Mouse (Mus musculus) hindbrain, embryonic 14.5 days (tissue): ENCODE results near the gene Gm20431. TPM values are rescaled to one million over a fixed set of nuclear protein-coding genes. Genes with fewer than 3 reads are reported as not detected.
"Not testable (repeated sequence)": the region's sequence is repeated elsewhere in the genome, so short reads cannot be mapped to it uniquely, and the experiment has no call there.

Experiments
- ATAC-seq: fragments of 200-750 bp; cut with Nextera tagmentation; 2 replicates; pipeline ENCODE4 v1.8.0; 2017; ENCODE audit warnings: moderate number of reproducible peaks, mild to moderate bottlenecking, moderate TSS enrichment, moderate library complexity; ENCODE audit not compliant: low FRiP score
- DNase-seq: peaks from one replicate; pipeline ENCODE4 v3.0.0-alpha.2; 2015; ENCODE audit warnings: low spot score
- H3K27ac ChIP-seq: fragments of 300-500 bp; sonication (generic); 2 replicates; pipeline ENCODE4 v1.5.1; 2014; ENCODE audit warnings: mild to moderate bottlenecking, moderate library complexity
- H3K27me3 ChIP-seq: fragments of 300-500 bp; sonication (generic); 2 replicates; pipeline ENCODE4 v1.6.1; 2014; ENCODE audit warnings: mild to moderate bottlenecking, low read length, mixed read lengths; ENCODE audit not compliant: control insufficient read depth, insufficient read depth
- H3K36me3 ChIP-seq: fragments of 300-500 bp; sonication (generic); replicated peaks from 2 replicates; pipeline ENCODE4 v1.6.1; 2014; ENCODE audit not compliant: control insufficient read depth, insufficient read depth
- H3K4me1 ChIP-seq: fragments of 300-500 bp; sonication (generic); replicated peaks from 2 replicates; pipeline ENCODE4 v1.6.1; 2014; ENCODE audit warnings: antibody characterized with exemption, low read length, mixed read lengths; ENCODE audit not compliant: control insufficient read depth, insufficient read depth
- H3K4me2 ChIP-seq: fragments of 300-500 bp; sonication (generic); replicated peaks from 2 replicates; pipeline ENCODE4 v1.6.1; 2014; ENCODE audit warnings: mild to moderate bottlenecking, moderate library complexity
- H3K4me3 ChIP-seq: fragments of 300-500 bp; sonication (generic); replicated peaks from 2 replicates; pipeline ENCODE4 v1.5.1; 2014; ENCODE audit warnings: mild to moderate bottlenecking, low read length
- H3K9ac ChIP-seq: fragments of 300-500 bp; sonication (generic); 2 replicates; pipeline ENCODE4 v1.6.1; 2014
- H3K9me3 ChIP-seq: fragments of 300-500 bp; sonication (generic); 2 replicates; pipeline ENCODE4 v1.6.1; 2016; ENCODE audit warnings: low read length; ENCODE audit not compliant: control insufficient read depth
- WGBS: fragments of 180-500 bp; shearing (Covaris S2); extraction: QIAGEN DNeasy Blood & Tissue Kit; methylation state at CpG from one replicate; pipeline ENCODE4 v1.1.7; 2014; 5-methylcytosine and 5-hydroxymethylcytosine counted together
- polyA plus RNA-seq: library from polyadenylated mRNA; unstranded; fragments of >200 nt; fragmentation: Nextera tagmentation; extraction: Ambion mirVana; gene quantifications from 2 replicates; pipeline ENCODE4 v1.2.1, GENCODE M21; 2014

The Gm20431 gene
- polyA plus RNA-seq, 1 experiment from 2014 or later, result 19.8 TPM

DNA sequence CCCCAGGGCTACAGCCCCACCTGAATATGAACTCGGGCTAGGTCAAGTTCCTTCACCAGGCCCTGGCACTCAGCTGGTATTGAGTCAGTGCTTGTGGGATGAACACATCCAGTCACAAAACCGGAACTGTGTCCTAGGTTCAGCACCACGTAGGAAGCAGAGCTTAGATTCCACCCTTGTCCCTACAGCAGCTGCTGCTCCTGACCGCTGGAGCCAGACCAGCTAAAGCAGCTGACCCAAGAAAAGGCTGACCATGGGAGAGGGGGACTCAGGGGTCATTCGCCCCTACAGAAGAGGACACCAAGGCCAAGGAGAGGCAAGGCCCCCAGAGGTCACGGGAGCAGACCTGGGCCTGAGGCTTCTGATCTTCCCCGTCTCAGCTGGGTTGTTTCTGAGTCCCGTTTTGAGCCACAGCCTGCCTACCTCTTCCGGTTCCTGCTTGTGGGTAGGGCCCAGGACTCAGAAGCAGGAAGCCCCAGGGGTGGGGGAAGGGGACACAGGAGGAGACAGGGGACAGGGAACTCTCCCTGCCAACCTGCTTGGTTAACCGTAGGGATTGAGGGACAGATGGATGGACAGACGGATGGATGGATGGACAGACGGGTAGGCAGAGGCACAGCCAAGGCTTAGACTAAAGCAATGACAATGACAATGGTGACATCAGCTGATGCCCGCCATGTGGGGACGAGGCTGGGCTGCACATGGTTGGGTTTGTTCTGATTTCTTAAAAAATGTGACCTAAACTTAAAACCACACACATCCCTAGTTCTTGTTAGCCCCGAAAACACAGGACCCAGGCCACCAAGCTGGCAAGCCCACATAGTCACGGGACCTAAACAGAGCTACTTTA lies 4.4 kb downstream of the Gm20431 start:
- no peak overlapping the region for H3K27ac ChIP-seq
- H3K4me3 ChIP-seq, result no peak overlapping the region
- peaks cover 16% of the 10 kb centered on the region for H3K4me1 ChIP-seq
- H3K9ac ChIP-seq, result no peak overlapping the region
- WGBS, result 90% methylated on average over 16 of the region's 16 CpGs
- H3K9me3 ChIP-seq, result no peaks in the 10 kb centered on the region
- no peak overlapping the region for H3K4me2 ChIP-seq
- H3K27me3 ChIP-seq, result no peaks in the 10 kb centered on the region
- DNase-seq (no peak), ATAC-seq (no peak)
- 0 out of 2 replicates have a peak, but pooled peaks cover 8% of the 10 kb centered on the region for H3K36me3 ChIP-seq

DNA sequence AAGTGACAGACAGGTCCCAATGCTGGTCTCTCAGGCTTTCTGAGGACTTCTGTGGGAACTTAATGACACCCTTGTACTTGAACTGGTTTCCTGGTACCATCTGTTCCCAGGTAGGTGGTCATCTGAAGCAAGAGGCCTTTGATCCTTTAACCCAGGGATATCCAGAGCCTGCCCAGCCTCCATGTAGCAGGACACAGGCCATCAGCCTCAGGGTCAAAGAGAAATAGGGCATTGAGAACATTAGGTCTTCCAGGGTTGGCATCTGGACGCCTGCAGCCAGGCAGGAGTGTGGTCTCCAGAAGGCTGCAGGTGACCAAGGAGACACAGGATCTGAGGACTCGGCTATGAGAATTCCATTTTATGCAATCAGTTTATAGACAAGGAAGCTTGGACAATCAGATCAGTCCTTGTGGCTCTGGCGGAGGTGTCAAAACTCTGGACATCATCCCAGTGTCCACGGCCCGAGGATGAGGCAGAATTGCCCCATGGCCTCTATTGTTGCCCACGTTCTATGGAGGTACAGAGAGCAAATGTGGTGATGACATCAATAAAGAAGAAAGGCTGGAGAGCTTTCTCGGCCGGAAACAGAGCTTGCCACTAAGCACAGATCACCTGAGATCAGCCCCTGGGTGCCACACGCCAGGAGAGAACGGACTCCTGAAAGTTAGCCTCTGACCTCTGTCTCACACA lies 6.2 kb downstream of the Gm20431 start:
- no peak overlapping the region for H3K4me3 ChIP-seq
- H3K4me2 ChIP-seq, result no peak overlapping the region

DNA sequence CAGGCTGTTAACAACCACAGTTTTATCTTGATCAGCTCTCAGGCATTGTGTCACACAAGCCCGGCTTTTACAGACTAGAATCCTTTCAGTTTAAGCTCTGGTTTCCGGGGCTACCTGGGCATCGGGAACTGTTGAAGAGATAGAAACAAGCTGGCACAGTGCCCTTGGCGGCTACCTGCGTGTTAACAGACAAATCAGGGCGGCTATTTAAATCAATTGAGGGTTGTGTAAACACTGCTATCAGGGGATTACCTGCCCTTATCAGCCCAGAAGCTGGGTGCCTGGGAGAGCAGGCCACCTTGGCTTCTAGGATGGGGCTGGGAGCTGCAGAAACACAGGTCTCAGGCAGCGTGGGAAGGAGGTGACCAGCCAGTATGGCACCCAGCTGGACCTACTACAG lies 8.6 kb downstream of the Gm20431 start:
- Histone ChIP-seq H3K9me3 (no peaks in the 10 kb centered on the region), H3K27ac (no peak overlapping the region), H3K27me3 (no peaks in the 10 kb centered on the region), H3K4me1 (no peaks in the 10 kb centered on the region), H3K4me2 (no peak overlapping the region), H3K9ac (no peak overlapping the region), H3K36me3 (peaks cover 20% of the 10 kb centered on the region), H3K4me3 (no peak overlapping the region)
- WGBS, result 88% methylated on average over 7 of the region's 7 CpGs
- DNase-seq, result no peak
- ATAC-seq, result no peak

More for the DNA sequence above, 6.2 kb downstream of the Gm20431 start:
- DNase-seq, result no peak
- Histone ChIP-seq H3K27me3 (no peaks in the 10 kb centered on the region), H3K4me1 (peaks cover 9% of the 10 kb centered on the region), H3K27ac (no peak overlapping the region), H3K9me3 (no peaks in the 10 kb centered on the region), H3K9ac (no peak overlapping the region), H3K36me3 (peaks cover 8% of the 10 kb centered on the region; the same call in 1 of the 2 replicates)
- ATAC-seq, result no peak
- WGBS, result 89% methylated on average over 10 of the region's 10 CpGs

DNA sequence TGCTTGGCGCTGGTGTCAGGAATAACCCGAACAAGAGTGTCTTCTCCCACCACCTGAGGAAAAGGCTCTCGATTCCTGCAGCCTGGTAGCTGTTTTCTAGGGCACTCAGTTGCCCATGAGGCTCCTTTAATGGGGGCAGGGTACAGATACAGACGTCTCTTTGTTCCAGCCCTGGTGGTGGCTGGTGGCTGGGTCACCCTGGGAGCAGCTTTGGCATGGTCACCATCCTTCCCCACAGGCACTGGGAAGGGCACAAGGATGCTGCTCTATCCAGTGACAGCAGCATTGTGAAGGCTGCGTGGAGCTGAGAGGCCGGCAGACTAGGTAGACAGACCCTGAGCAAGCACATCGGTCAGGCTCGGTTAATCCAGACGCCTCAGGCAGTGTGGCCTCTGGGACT lies 9.7 kb downstream of the Gm20431 start:
- no peak overlapping the region for H3K4me2 ChIP-seq
- ATAC-seq (no peak), DNase-seq (no peak)
- no peaks in the 10 kb centered on the region for H3K4me1 ChIP-seq
- H3K27me3 ChIP-seq, result no peaks in the 10 kb centered on the region
- 87% methylated on average over 9 of the region's 9 CpGs for WGBS
- no peaks in the 10 kb centered on the region for H3K9me3 ChIP-seq
- H3K9ac ChIP-seq, result no peak overlapping the region
- peaks cover 20% of the 10 kb centered on the region for H3K36me3 ChIP-seq
- no peak overlapping the region for H3K4me3 ChIP-seq
- H3K27ac ChIP-seq, result no peak overlapping the region

DNA sequence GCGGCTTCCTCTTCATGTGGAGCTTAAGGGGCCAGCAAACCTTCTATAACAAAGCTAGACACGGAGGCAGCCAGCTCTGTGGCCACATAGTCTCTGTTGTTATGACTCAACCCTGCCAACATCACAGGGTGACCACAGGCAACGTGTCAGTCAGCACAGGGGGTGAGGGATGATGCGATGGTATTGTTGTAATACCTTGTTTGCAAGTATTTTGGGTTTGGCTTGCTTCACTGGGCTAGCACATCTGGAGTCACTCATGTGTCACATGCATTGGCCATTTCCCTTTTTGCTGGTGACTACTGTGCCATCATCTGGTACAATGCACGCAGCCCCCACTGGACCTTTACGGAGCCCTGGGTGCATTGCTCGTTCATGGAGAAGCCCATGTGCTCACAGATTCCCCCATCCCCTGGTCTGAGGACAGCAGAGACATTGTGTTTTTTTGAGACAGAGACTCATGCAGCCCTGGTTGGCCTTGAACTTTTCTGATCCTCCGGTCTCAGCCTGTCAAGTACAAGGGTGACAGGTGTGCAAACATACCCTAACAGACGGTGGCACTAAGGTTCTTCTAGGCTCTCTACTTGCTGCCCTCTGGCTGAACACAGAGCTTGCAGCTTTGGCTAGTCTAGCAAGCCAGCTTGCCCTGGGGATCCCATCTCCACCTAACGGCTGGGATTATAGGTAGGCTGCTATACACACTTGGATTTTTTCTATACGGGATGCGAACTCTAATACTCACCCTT lies 11.8 kb downstream of the Gm20431 start:
- no peaks in the 10 kb centered on the region for H3K9me3 ChIP-seq
- H3K4me1 ChIP-seq, result no peaks in the 10 kb centered on the region
- no peak overlapping the region for H3K4me2 ChIP-seq
- WGBS, result 93% methylated on average over 12 of the region's 12 CpGs
- H3K9ac ChIP-seq, result no peak overlapping the region
- H3K4me3 ChIP-seq, result no peak overlapping the region
- no peaks in the 10 kb centered on the region for H3K27me3 ChIP-seq
- H3K27ac ChIP-seq, result no peak overlapping the region
- ATAC-seq (no peak), DNase-seq (no peak)
- peaks cover 34% of the 10 kb centered on the region for H3K36me3 ChIP-seq

DNA sequence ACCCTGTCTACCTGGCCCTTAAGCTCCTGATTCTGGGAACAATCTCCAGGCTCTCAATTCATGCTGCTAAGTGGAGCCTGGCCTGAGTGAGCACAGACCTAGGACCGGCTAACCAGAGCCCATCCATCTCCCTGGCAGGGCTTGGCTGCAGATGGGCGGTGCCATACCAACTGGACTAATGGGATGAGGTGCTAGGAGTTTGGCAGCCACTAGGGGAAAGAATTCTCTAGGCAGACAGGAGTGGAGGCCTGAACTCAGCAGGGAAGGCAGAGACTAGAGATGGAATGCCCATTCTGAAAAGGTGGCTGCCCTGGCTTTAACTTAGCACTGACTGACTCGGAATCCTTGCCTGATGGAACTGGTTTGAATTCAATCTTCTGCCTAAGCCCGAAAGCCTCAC lies 14.9 kb downstream of the Gm20431 start:
- no peak overlapping the region for H3K4me2 ChIP-seq
- peaks cover 42% of the 10 kb centered on the region for H3K36me3 ChIP-seq
- 78% methylated on average over 4 of the region's 4 CpGs for WGBS
- no peaks in the 10 kb centered on the region for H3K27me3 ChIP-seq
- no peaks in the 10 kb centered on the region for H3K9me3 ChIP-seq
- no peak overlapping the region for H3K4me3 ChIP-seq
- DNase-seq (no peak), ATAC-seq (no peak)
- no peaks in the 10 kb centered on the region for H3K4me1 ChIP-seq
- H3K9ac ChIP-seq, result no peak overlapping the region
- H3K27ac ChIP-seq, result no peak overlapping the region

DNA sequence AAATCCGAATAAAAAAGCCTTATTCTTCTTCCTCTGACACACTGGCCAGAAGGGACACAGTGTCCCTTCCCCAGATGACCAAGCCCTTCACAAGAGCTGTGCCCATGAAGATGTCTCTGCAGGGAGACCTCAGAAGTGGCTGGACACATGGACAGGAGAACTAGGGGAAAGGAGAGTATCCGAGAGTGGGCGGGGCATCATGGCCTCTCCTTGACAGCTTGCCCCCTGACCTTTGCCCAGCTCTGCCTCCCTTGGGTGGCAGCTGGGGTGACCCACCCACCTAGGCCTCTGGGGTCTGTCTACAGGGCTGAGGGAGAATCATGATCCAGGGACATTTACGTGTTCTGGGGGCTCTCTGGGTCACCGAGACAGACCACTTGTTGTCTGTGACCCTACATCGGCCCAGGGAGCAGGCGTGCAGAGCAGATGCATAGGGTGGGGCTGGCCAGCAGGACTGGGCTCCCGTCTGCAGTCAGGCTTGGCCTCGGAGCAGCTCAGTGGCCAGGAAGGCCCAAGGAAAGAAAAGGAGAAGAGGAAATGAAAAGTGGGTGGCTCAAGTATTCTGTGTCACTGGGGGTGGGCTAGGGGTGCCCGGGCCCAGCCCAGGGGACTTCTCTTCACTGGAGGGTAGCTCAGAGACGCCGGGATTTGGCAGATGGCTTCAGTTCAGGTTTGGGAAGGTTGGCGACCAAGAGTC lies 17.8 kb downstream of the Gm20431 start:
- 85% methylated on average over 11 of the region's 13 CpGs for WGBS
- H3K27me3 ChIP-seq, DNase-seq, ATAC-seq, H3K9ac ChIP-seq, H3K27ac ChIP-seq, H3K4me1 ChIP-seq, H3K4me3 ChIP-seq, H3K4me2 ChIP-seq, H3K9me3 ChIP-seq: not testable (repeated sequence)
- H3K36me3 ChIP-seq, result peaks cover 30% of the 10 kb centered on the region

DNA sequence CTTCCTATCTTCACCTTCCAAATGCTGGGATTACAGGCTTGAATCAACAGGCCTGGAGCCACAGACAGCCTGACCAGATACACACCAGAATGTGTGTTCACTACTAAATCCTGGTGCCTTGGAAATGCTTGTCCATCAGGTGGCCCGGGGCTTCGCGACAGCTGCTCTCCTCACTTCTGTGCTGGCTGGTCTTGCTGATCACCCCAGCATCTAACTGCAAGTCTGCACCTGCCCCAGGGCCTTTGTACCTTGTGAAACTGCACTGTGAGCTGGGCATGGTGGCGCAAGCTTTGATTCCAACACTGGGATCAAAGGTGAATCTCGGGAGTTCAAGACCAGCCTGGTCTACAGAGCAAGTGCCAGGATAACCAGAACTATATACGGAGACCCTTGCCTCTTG lies 19.1 kb downstream of the Gm20431 start:
- Histone ChIP-seq H3K4me2 (no peak overlapping the region), H3K9ac (no peak overlapping the region), H3K27me3 (no peaks in the 10 kb centered on the region), H3K9me3 (no peaks in the 10 kb centered on the region), H3K4me3 (no peak overlapping the region), H3K27ac (no peak overlapping the region), H3K4me1 (no peaks in the 10 kb centered on the region), H3K36me3 (peaks cover 30% of the 10 kb centered on the region)
- WGBS, result 90% methylated on average over 6 of the region's 6 CpGs
- DNase-seq, result no peak
- ATAC-seq, result no peak

DNA sequence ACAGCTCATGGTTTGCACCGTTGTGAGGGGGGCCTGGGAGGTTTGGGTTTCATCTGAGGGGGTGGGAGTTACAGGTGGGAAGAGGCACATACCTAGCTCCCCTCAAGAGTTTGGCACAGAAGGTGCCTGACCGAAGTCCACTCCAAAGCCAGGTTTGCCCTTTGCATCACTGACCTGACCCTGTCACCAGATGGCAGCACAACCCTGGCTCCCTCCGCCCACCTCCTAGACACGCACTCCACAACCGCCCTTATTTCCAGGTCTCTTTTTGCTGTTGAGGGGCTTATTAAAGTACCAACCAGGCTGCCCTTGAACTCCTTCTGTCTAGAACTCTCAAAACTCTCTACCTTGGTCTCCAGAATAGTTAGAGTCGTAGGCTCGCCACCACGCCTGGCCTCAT lies 20.0 kb downstream of the Gm20431 start:
- 50% methylated on average over 8 of the region's 8 CpGs for WGBS
- Histone ChIP-seq H3K27me3 (no peaks in the 10 kb centered on the region), H3K9me3 (no peaks in the 10 kb centered on the region), H3K4me1 (no peaks in the 10 kb centered on the region), H3K27ac (no peak overlapping the region), H3K36me3 (peaks cover 30% of the 10 kb centered on the region), H3K4me2 (no peak overlapping the region), H3K9ac (no peak overlapping the region), H3K4me3 (no peak overlapping the region)
- ATAC-seq (no peak), DNase-seq (no peak)
